Mouse (Mus musculus): ENCODE results near the gene Eea1. TPM values are rescaled to one million over a fixed set of nuclear protein-coding genes. Genes with fewer than 3 reads are reported as not detected.
A peak's percentile ranks its signal among the peaks of the same experiment; 100 is the strongest.

Eea1 gene
- polyA plus RNA-seq (2015; fragmentation: Nextera tagmentation; extraction: Ambion mirVana), result 19.9 and 22.4 TPM in 2 replicates

GRCm38 (mm10) chr10:95940046-95940900 lies at the start of gene Eea1:
TSS of gene Eea1 (plus strand) at chr10:95940650.
- WGBS, result under 1% methylated on average over 52 of the region's 59 CpGs
- Histone ChIP-seq H3K4me1 (replicated peaks) (0 out of 2 replicates have a peak, but pooled peaks cover 6% of the 10 kb centered on the region), H3K9ac (peak within 1 kb of the TSS; percentile 81), H3K9me3 (no peaks in the 10 kb centered on the region), H3K36me3 (no peaks in the 10 kb centered on the region), H3K27me3 (replicated peaks) (no peaks in the 10 kb centered on the region), H3K4me2 (replicated peaks) (peak within 1 kb of the TSS; percentile 88), H3K4me3 (replicated peaks) (peak within 1 kb of the TSS; percentile 87), H3K27ac (peak within 1 kb of the TSS; percentile 96)
- peak; percentile 99 for ATAC-seq

- Histone ChIP-seq H3K4me3 (replicated peaks) (no peak overlapping the region), H3K9me3 (no peaks in the 10 kb centered on the region), H3K9ac (no peak overlapping the region), H3K4me2 (replicated peaks) (no peak overlapping the region), H3K27ac (no peak overlapping the region), H3K36me3 (no peaks in the 10 kb centered on the region), H3K4me1 (replicated peaks) (peaks cover 6% of the 10 kb centered on the region), H3K27me3 (replicated peaks) (no peaks in the 10 kb centered on the region)
- WGBS, result 78% methylated on average over 7 of the region's 7 CpGs
- ATAC-seq, result no peak
Measured at GRCm38 (mm10) chr10:95891214-95891960, 49.1 kb upstream of the Eea1 start.

DNA sequence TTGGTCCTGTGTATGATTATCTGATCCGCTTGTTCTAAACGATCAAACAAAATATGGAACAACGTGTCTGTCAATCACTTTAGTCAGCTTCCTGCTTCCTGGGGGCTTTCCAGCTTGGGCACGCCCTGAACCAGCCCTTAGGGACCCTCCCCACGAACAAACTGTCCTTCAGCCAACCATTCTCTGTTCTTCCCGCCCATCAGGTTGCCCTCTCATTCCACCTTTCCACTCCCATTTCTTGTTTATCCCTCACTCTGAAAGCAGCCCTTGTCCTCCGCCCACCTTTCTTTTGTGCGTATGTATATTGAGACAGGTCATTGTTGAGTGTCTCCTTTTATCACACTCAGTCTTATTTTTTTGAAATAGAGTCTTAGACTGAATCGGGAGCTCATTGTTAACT lies 48.3 kb upstream of the Eea1 start:
- Histone ChIP-seq H3K4me2 (replicated peaks) (no peak overlapping the region), H3K9me3 (no peaks in the 10 kb centered on the region), H3K4me3 (replicated peaks) (no peak overlapping the region), H3K9ac (no peak overlapping the region), H3K27me3 (replicated peaks) (no peaks in the 10 kb centered on the region), H3K27ac (no peak overlapping the region), H3K36me3 (no peaks in the 10 kb centered on the region), H3K4me1 (replicated peaks) (peaks cover 6% of the 10 kb centered on the region)
- no peak for ATAC-seq
- 78% methylated on average over 9 of the region's 9 CpGs for WGBS

GRCm38 (mm10) chr10:95893291-95893932 lies 47.0 kb upstream of the Eea1 start:
- H3K9me3 ChIP-seq, result no peaks in the 10 kb centered on the region
- H3K4me2 ChIP-seq (replicated peaks), result no peak overlapping the region
- H3K4me3 ChIP-seq (replicated peaks), result no peak overlapping the region
- H3K4me1 ChIP-seq (replicated peaks), result peaks cover 6% of the 10 kb centered on the region
- H3K27ac ChIP-seq, result no peak overlapping the region
- H3K36me3 ChIP-seq, result no peaks in the 10 kb centered on the region
- H3K27me3 ChIP-seq (replicated peaks), result no peaks in the 10 kb centered on the region
- no peak overlapping the region for H3K9ac ChIP-seq
- no peak for ATAC-seq
- whole genome bisulfite sequencing, result 85% methylated on average over 14 of the region's 14 CpGs

DNA sequence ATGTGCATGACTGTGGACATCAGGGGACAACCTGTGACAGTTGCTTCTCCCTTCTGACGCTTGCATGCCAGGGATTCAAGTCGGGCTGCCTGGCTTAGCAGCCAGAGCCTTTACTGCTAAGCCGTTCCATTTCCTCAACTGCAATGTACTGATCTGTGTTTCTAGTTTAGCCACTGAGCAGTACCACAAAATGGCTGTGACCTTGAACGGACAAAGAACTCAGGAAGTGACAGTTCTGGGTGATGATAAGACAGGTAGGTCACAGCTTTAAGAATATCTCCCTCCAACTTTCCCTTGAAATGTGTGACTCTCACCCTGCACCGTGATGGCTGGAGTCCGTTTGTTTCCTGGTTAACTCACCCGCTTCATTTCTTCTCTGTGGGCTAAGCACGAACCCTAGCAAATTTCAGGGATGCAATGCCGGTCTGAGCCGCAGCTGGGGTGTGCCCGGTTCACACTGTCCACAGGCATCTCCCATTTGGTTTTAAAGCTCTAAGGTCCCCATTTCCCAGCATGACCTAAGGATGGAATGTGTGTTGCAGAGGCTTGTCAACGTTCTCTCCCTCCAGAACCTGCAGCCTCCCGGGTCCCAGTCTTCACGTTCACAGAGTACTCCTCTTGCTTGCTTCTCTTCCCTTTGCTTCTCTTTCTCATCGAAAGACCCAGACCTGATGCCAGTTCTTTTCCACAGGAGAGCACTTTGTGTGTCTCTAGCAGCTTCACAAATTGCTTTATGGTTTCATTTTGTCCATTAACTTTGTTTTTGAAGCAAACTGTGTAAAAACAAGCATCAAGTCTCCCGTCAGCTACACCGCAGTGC lies 46.2 kb upstream of the Eea1 start:
- H3K4me1 ChIP-seq (replicated peaks), result peaks cover 6% of the 10 kb centered on the region
- H3K4me3 ChIP-seq (replicated peaks), result peak overlapping the region; percentile 30
- 0 out of 2 replicates have a peak overlapping the region, but pooled peaks have one; percentile 11 for H3K9ac ChIP-seq
- no peaks in the 10 kb centered on the region for H3K9me3 ChIP-seq
- peak overlapping the region; percentile 64 for H3K4me2 ChIP-seq (replicated peaks)
- ATAC-seq, result peak; percentile 38; the same call in 1 of the 2 replicates
- H3K36me3 ChIP-seq, result no peaks in the 10 kb centered on the region
- no peaks in the 10 kb centered on the region for H3K27me3 ChIP-seq (replicated peaks)
- H3K27ac ChIP-seq, result no peak overlapping the region
- 30% methylated on average over 17 of the region's 17 CpGs for WGBS

DNA sequence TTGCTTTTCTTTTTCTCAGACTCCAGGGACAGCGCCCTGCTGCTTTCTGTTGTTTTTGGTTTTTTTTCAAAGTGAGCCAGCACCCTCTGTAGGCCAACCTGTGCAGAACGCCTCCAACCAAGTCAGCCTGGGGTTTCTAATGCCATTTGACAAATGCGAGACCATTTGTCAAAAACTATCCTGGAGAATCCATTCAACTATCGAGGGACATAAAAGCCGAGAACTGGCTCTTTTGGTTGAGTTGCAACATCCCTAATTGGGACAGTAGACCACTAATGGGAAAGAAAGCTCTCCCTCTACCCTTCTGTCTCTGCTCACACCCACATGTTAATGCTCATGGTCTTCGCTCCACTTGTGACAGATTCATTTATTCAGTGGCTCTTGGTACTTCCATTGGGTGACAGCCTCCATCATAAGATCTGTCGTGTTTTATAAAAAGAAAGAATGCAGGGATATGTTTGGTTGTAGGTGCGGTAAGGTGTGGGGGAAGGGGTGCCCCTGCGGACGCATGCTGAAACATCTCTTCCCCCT lies 45.5 kb upstream of the Eea1 start:
- ATAC-seq, result peak; percentile 81; the same call in 1 of the 2 replicates
- WGBS, result 39% methylated on average over 10 of the region's 10 CpGs
- H3K9ac ChIP-seq, result 0 out of 2 replicates have a peak overlapping the region, but pooled peaks have one; percentile 11

DNA sequence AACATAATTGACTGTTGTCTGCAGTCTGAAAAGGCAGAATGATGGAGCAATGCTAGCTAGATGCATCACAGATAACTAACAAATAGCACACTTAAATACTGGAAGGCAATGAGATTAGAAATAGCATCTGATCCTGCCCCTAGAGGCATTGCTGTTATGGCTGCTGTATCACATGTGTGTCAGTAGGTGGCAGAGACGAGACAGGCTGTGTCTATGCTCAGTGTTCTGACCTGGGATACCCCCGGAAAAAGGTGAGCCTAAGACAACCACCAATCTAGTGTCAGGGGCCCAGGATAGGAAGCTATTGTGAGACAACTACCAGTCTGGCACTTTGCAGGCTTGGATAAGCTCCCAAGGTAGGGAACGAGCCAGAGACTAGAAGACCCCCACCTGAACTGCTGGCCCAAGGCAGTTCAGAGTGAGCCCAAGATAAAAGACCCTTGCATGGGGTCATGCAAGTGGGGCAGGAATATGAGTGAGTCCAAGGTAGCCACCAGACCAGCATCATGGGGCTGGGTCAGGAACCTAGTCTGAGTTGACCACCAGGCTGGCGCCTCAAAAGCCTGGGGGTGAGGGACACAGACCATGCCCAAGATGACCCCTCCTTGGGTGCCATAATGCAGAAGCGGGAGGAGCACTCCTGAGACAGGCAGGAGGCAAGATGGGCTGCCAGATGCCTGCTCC lies 41.8 kb upstream of the Eea1 start:
- ATAC-seq, result 0 out of 2 replicates have a peak, but pooled peaks have one; percentile 47
- Histone ChIP-seq H3K4me1 (replicated peaks) (peaks cover 6% of the 10 kb centered on the region), H3K36me3 (no peaks in the 10 kb centered on the region), H3K4me3 (replicated peaks) (no peak overlapping the region), H3K27me3 (replicated peaks) (no peaks in the 10 kb centered on the region), H3K4me2 (replicated peaks) (no peak overlapping the region), H3K9ac (no peak overlapping the region), H3K9me3 (no peaks in the 10 kb centered on the region), H3K27ac (no peak overlapping the region)
- WGBS, result 63% methylated on average over 5 of the region's 5 CpGs

More for the DNA sequence above, 45.5 kb upstream of the Eea1 start:
- no peaks in the 10 kb centered on the region for H3K36me3 ChIP-seq
- H3K27ac ChIP-seq, result no peak overlapping the region
- H3K9me3 ChIP-seq, result no peaks in the 10 kb centered on the region
- H3K27me3 ChIP-seq (replicated peaks), result no peaks in the 10 kb centered on the region
- peak overlapping the region; percentile 30; the same call in 1 of the 2 replicates for H3K4me3 ChIP-seq (replicated peaks)
- peak overlapping the region; percentile 64 for H3K4me2 ChIP-seq (replicated peaks)
- H3K4me1 ChIP-seq (replicated peaks), result peaks cover 6% of the 10 kb centered on the region

DNA sequence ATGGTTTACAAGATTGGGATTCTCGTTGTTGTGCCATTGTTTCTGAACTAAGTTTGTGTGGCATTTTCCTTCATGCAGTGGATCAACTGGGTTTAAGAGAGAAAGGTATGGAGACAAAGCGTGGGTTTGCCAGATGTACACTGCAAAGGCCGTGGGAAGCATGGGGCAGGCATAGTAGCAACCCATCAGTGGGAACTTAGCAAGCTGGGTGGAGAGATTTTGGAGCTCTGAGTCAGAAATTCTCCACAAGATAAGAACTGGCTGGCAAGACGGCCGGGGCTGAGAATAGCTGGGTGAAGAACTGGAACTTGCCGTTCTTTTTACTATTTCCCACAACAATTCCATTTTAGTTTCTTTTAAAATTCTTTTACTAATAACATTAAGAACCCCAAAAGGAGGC lies 35.8 kb upstream of the Eea1 start:
- no peak overlapping the region for H3K27ac ChIP-seq
- H3K9me3 ChIP-seq, result no peaks in the 10 kb centered on the region
- no peak overlapping the region for H3K4me3 ChIP-seq (replicated peaks)
- 81% methylated on average over 6 of the region's 6 CpGs for WGBS
- no peaks in the 10 kb centered on the region for H3K36me3 ChIP-seq
- no peak overlapping the region for H3K9ac ChIP-seq
- no peaks in the 10 kb centered on the region for H3K4me1 ChIP-seq (replicated peaks)
- H3K27me3 ChIP-seq (replicated peaks), result no peaks in the 10 kb centered on the region
- no peak overlapping the region for H3K4me2 ChIP-seq (replicated peaks)
- ATAC-seq, result no peak

GRCm38 (mm10) chr10:95909246-95909909 lies 31.1 kb upstream of the Eea1 start:
- WGBS, result 91% methylated on average over 4 of the region's 4 CpGs
- no peak overlapping the region for H3K27ac ChIP-seq
- no peak overlapping the region for H3K4me2 ChIP-seq (replicated peaks)
- no peak for ATAC-seq
- no peak overlapping the region for H3K4me3 ChIP-seq (replicated peaks)
- no peaks in the 10 kb centered on the region for H3K27me3 ChIP-seq (replicated peaks)
- no peaks in the 10 kb centered on the region for H3K9me3 ChIP-seq
- no peak overlapping the region for H3K9ac ChIP-seq
- no peaks in the 10 kb centered on the region for H3K4me1 ChIP-seq (replicated peaks)
- H3K36me3 ChIP-seq, result no peaks in the 10 kb centered on the region

GRCm38 (mm10) chr10:95911016-95911415 lies 29.4 kb upstream of the Eea1 start:
- no peak for ATAC-seq
- WGBS, result 87% methylated on average over 5 of the region's 5 CpGs

More at GRCm38 (mm10) chr10:95911016-95911415, 29.4 kb upstream of the Eea1 start:
- no peak overlapping the region for H3K4me3 ChIP-seq (replicated peaks)
- no peak overlapping the region for H3K27ac ChIP-seq
- H3K36me3 ChIP-seq, result no peaks in the 10 kb centered on the region
- H3K4me1 ChIP-seq (replicated peaks), result no peaks in the 10 kb centered on the region
- no peaks in the 10 kb centered on the region for H3K27me3 ChIP-seq (replicated peaks)
- no peaks in the 10 kb centered on the region for H3K9me3 ChIP-seq
- H3K4me2 ChIP-seq (replicated peaks), result no peak overlapping the region
- no peak overlapping the region for H3K9ac ChIP-seq

All from intestine, embryonic 15.5 days (tissue).